Mouse (Mus musculus) CH12F3 (cell line): ENCODE results near the gene Tmem229b.
"Not testable (repeated sequence)": the region's sequence is repeated elsewhere in the genome, so short reads cannot be mapped to it uniquely, and the experiment has no call there.

ENCODE experiments used
- in situ Hi-C: fragments of 300-500 bp; cut with MboI; formaldehyde crosslinking; loops from 2 replicates; pipeline ENCODE4 v1.14.3; 2020; ENCODE audit warnings: low sequenced_read_pairs

The Tmem229b gene

GRCm38 (mm10) chr12:79007126-79007753 is at the start of gene Tmem229b:
Gene Tmem229b, minus strand, starts transcription at chr12:79007627.
- in situ Hi-C loops, result no loop called here

- in situ Hi-C loops, result no loop called here
Measured at GRCm38 (mm10) chr12:79055276-79055675, 47.8 kb upstream of the Tmem229b start.

GRCm38 (mm10) chr12:79052073-79052472 is 44.6 kb upstream of the Tmem229b start:
- in situ Hi-C loops, result no loop called here

- in situ Hi-C loops, result no loop called here
Measured at GRCm38 (mm10) chr12:79050545-79051212, 43.3 kb upstream of the Tmem229b start.

- in situ Hi-C loops, result no loop called here
Measured at GRCm38 (mm10) chr12:79049807-79050206, 42.4 kb upstream of the Tmem229b start.

DNA sequence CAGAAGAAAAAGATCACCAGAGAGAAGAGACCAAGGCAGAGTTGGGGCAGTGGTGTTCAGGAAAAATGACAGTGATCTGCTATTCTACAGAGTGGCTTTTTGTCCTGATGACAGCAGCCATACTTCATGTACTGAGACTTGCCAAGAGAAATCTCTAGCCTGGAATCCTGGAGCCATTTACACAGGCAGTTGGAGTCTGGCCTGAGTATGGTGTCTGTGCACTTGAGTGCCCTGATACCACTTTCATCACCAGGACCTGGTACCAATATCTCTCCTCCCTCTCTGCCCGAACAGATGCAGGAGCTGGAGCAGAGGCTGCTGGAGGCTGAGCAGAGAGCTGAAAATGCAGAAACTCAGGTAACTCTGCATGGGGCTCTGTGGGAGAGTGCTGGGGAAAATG is 41.5 kb upstream of the Tmem229b start:
- in situ Hi-C loops, result no loop called here

- in situ Hi-C loops, result no loop called here
Measured at GRCm38 (mm10) chr12:79047203-79047602, 39.8 kb upstream of the Tmem229b start.

DNA sequence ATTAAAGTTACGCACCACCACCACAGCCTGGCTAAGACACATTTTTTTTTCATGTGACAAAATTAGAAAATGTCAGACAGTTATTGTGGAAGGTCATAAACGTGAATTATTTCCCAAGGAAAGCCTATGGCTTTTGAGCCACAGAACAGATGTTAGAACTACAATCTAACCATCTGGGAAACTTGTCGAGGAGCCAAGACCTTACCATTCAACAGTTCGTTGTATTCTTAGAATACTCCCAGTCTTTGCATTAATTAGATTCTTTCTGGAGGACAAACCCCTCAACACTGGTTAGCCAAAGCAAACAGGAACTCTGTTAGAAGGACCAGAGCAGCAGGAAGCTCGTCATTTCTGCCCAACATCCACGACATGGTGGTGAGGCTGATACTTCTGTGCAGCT is 38.7 kb upstream of the Tmem229b start:
- in situ Hi-C loops, result no loop called here

GRCm38 (mm10) chr12:79044668-79045067 is 37.2 kb upstream of the Tmem229b start:
- in situ Hi-C loops, result no loop called here

DNA sequence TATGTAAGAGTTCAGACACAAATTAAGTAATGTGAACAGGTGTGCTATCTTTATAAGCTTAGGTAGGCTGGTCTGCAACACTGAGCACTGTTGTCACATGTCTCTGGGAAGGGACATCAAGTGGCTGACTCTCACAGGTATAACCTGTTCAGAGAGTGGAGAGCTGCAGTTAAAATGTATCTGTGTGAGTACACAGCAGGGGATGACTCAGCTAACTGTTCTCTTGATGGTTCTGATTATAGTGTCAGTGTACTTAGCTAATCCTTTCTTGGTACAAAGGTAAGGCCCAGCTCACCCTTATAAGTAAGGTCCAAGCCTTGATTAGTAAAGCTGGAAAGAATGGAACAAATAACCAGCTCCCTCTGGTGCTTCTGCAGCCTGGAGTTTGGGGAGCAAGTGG is 34.0 kb upstream of the Tmem229b start:
- in situ Hi-C loops, result no loop called here

DNA sequence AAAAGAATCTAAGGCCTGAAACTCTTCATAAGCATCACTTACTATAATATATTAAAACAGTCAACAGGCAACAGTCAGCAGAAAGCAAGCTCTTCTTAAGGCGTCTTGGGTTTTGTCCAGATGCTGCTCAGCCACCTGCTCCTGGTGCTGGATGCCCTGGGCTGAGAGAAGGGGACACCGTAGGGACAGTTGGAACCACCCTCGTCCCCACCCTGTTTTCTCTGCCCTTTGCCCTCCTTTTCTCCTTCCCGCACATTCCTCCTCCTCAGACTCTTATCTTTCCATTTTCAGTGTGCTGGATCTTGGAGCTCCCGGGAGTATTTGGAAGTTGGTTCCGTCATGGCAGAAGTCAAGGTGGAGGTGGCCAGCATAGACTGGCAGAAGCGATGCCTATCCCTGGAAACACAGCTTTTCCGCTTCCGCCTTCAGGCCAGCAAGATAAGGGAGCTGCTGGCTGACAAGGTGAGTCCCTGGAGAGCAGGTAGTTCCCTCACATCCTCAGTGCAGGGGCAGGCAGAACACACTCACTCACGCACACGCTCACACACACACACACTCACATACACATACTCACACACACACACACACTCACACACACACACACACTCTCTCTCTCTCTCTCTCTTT is 32.9 kb upstream of the Tmem229b start:
- in situ Hi-C loops, result no loop called here

DNA sequence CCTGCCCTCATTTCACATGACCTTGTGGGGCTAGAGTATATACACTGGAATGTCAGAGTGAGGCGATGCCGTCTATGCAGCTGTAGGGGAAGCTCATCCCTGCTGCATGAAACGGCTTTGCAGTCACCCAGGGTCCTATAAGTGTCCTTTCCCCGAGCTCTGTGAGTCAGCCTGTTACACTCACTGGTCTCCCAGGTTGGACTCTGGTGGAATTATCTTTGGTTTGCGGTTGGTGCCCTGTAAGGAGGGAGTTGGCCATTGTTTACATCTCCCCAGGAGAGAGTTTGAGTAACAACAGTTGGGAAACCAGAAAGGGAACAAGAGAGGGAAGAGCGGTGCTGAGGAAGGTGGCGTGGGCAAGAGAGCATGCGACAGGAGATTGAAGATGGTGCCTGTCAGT is 32.3 kb upstream of the Tmem229b start:
- in situ Hi-C loops, result no loop called here

DNA sequence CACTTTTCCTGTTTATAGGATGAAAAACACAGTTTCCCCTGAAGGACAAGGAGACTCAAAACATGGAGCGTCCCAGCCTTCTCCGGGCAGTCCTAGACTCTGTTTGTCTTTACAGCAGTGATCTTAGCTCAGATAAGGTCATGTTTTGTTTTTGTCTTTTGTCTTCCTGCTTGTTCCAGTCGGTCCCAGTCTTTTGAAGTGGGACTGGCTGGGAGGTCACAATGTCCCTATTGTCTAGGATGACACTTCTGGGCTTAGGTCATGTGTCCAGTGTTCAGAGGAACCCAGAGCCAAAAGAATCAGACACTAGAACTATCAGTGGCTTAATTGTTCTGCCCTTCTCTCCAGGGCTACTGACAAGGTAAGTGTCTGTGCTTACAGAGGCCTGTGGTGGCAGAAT is 27.9 kb upstream of the Tmem229b start:
- in situ Hi-C loops, result no loop called here

GRCm38 (mm10) chr12:79034331-79034730 is 26.9 kb upstream of the Tmem229b start:
- in situ Hi-C loops, result no loop called here

DNA sequence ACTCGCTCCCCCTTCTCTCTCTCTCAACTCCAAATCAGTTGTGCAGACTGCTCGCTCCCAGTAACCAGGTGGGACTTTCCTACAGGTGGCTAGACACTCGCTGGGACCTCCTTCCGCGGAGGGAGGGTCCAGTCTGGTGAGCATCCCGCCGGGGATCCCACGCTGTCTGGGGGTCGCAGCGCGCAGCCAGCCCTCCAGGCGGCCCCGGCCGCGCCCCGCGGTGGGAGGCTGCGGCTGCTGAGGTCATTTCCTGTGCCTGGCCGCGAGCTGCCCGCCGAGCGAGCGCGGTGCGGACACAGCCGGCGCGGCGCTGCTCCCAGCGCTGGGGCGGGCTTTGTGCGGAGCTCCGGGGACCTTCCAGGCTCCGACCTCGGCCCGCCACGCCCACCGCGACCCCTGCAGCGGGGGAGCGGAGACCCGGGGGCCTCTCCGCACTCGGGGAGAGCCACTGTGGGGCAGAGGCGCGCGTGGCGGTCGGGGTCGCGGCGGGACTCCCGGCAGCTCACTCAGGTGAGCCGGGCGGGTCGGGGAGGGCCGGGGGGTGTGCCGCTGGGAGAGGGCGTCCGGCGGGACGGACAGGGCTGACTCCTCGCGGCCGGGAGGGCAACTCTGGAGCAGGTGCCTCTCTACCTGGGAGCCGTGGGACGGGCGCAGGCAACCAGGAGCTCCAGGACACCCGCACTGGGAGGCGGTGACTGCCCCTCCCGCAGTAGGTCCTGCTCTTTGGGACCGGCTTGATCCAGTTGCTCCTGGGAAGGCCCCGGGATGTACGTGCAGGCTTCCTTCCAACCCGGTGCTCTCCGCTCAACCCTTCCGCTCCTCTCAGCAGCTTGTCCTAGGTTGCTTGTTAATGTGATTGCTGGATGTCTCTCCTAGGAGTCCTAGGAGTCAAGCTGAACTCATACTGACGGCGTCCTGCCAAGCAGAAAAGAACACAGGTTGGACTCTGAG is 21.8 kb upstream of the Tmem229b start, which contains the start of gene Plekhh1:
Gene Plekhh1 (plus strand): TSS at position 253 of the 951 bp plus-strand sequence.
- in situ Hi-C loops, result no loop called here

DNA sequence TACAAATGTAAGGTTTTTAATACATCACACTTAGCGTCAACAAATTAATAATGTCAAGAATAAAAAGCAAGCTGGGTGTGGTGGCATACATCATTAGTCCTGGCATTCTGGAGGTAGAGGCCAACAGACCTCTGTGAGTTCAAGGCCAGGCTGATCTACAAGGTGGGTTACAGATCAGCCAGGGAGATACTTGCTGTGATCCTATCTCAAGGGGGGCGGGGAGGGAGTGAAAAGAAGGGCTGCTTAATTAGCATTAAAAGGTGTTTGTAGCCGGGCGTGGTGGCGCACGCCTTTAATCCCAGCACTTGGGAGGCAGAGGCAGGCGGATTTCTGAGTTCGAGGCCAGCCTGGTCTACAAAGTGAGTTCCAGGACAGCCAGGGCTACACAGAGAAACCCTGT is 20.1 kb upstream of the Tmem229b start:
- in situ Hi-C loops, result not testable (repeated sequence)

DNA sequence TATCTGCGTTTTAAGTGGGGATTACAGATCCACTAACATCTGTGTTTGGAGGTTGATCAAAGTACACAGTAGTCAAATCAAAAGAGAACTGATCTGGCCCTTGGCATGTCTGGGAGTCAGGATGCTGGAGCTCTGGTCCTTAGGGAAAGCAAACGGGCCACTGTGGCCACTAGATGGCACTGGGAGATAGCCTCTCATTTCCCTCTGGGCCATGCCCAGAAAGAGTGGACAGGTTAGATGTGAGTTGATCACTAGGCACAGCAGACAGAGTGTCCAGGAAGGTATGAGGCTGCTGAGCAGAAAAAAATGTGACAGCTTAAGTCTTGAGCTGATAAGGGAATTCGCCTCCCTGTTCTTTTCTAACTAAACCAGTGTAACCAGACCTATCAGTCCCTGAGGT is 15.5 kb upstream of the Tmem229b start:
- in situ Hi-C loops, result no loop called here

GRCm38 (mm10) chr12:79021902-79022301 is 14.5 kb upstream of the Tmem229b start:
- in situ Hi-C loops, result no loop called here

DNA sequence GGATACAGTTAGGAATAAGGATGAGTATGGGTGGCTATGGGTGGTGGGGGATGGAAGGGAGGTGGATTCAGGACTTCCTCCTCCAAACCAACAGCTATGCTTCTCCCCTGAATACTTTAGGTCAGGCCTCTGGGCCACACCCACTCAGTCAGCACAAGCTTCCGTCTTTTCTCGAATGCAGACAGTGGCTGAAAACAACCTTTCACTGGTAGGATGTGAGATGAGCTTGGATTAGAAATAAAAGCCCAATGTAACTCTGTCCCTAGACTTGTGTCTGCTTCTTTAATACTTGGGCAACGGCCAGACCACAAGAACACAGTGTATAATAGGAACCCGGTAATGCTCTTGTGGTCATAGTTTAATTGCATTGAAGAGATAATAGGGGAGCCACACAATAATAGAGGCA is 10.6 kb upstream of the Tmem229b start:
- in situ Hi-C loops, result no loop called here

DNA sequence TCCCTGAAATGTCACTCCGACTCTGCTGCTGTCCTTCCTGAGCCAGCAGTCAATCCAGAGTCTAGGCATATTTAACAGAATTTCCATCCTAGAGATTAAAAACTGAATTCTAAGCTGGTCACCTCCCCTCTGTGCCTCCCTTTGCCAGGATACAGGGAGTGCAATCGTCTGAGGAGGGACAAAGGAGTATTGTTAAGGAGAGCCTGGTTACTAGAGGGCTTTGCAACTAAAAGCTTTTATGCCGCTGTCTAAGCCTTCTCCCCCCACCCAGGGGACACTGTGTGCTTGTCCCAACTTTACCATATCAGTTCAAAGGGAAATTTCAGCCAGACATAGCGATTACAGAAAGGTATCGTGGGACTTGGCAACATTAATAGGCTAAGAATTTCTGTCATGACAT is 8.7 kb upstream of the Tmem229b start:
- in situ Hi-C loops, result no loop called here

DNA sequence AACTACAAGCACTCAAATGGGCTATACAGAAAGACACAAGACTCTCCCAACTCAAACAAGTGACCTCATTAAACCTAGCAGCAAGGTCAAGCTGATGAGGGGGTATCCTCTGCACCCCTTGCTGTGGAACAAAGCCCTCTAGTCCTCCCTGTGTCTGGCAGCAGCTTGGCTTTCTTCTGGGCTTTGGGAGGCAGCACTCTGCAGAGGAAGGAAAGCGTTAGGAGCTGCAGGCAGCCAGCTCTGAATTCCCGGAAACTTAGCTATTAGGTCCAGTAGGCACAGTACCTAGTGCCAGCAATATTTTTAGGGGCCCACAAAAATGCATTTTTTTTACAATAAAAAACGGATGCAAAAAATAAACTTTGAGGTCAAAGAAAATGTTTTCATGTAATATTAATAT is 3.1 kb upstream of the Tmem229b start:
- in situ Hi-C loops, result no loop called here
